Mouse (Mus musculus): ENCODE measurements around the gene Myrf.

Gene Myrf

DNA sequence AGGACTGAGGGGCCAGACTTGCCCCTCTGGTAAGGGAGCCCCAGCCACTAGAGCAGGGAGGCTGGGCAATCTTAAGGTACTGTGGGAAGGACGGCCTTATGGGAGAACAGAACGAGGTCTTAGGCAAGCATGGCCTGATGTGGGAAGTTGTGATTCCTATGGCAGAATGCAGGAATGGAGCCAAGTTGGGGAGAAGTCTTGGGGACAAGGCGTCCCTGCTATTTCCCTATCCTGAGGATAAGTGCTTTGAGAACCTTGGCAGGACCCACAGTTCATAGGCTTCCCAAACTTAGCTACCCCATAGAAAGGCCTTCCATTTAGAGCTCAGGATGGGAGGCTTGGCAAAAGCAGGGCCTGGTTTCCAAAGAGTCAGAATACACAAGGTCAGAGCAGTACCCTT lies 31.7 kb downstream of the Myrf start:
- DNase-seq (ENCODE audit: low read depth, low spot score), result no peak

DNA sequence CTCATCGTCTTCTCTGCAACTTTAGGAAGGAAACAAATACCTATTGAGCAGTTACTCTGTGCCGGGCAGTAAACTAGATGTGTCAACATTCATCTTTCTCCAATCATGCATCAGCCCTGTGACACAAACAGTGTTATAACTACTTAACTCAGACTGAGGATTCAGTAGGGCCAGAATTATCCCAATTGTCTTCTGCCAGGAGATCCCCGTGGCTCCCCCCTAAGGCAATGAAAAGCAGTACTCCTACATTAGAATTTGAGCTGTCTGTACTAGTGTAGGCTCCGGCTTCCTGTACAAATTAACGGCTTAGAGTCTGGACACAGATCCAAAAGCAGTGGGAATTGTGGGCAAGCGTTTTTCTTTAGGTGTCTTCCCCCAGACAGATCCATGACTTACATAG lies 35.5 kb downstream of the Myrf start:
- no peak for DNase-seq (ENCODE audit: low read depth, low spot score)

DNA sequence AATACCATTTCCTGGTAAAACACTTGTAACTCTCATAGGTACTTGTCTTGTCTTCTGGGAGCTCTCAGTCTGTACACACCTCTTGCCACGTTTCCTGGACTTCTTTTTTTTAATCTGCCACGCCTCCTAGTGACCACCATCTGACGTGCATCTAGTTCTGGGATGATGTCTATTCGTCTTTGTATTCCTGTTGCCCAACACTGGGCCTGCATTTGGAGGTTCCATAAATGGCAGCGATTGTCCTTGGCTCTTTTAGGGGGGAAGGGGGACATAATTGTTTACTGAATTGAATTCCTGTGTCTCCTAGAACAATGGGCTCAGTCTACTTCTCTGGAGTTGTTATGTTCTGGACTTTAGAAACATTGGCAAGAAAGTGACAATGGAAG lies 35.9 kb downstream of the Myrf start:
- DNase-seq (ENCODE audit: low read depth, low spot score), result peak; percentile 68

DNA sequence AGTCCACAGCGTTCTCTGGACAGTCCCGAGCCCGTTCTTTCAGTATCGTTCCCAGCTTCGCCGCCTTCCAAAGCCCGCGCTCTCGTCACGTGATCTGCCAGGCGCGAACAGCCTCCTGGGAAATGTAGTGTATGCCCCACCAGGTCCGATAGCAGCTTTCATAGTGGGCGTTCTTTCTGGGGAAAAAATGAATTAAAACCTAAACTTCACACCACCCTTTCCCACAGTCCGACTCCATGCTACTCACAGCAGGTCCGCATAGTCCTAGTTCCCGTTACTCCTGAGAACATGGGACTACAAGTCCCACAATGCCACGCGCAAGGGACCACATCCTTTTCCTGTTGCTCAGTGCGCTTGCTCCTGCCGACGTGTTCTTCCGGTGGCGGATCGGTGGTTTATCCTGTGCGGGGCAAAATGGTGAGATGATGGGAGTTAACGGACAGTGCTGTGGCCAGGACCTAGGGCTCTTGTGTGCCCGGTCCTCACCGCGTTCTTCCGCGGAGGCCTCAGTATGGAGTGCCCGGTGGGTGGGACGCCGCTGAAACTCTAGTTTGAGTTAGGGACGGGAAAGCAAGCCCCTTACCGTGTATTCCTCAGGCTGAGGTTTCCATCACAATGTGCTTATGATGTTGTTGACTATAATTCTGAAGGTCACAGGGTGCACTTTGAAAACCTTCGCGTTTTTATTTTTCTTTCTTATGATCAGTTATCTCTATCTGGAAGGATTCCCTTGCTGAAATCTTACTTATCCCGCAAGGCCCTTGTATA lies 36.5 kb downstream of the Myrf start, which contains the start of the genes Tmem258 and Fen1:
TSS of gene Tmem258 (plus strand) at position 167 of the 768 bp plus-strand sequence.
TSS of gene Fen1 (minus strand) at position 322 of the 768 bp plus-strand sequence.
- DNase-seq (ENCODE audit: low read depth, low spot score), result peak; percentile 90

DNA sequence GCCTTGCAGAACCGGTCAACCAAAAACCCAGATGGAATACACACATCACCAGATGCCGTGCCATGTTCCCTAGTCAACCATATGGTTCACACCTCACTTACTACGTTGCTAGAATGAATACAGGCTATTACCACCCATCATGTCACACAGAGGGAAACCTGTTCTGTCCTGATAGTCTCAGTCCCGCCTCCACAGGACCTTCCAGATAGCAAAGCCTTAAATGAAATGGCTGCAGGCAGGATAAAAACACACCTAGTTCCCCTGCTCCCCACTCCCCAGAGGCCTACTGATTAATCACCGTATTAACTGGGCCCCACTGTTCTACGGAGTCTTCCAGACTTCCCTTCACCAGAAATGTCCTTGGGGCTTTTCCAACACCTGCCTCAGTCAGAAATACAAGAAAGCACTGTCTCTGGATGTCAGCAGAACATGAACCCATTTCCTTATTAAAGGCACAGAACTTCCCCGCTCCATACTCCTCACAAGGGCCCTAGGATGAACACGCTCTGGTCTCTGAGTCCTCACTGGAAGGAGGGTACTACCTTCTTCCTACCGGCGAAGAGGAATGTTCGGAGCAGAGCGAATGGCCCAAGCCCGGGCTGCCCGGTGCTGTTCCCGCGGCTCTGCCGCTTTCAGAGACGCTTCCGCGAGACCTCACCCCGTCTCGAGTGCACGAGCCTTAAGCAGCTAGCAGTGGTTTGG lies 37.3 kb downstream of the Myrf start:
- no peak for DNase-seq (ENCODE audit: low read depth, low spot score)

DNA sequence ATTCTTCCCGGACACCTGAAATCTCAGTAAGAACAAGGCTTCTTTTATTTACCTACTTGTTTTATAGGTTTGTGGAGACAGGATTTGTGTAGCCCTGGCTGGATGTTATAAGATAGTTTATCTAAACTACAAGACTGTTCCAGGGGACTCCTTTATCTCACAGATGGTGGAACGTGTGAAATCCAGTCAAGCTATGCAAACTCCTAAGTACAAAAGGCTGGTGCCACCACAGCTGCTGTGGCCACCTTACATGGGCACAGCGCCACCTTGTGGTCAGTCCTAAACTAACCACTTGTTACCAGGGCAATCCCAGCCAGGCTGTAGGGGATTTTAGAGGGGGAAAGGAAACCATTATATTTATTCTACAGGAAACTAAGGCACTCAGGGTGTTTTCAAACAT lies 41.8 kb downstream of the Myrf start:
- DNase-seq (ENCODE audit: low read depth, low spot score), result peak; percentile 90

DNA sequence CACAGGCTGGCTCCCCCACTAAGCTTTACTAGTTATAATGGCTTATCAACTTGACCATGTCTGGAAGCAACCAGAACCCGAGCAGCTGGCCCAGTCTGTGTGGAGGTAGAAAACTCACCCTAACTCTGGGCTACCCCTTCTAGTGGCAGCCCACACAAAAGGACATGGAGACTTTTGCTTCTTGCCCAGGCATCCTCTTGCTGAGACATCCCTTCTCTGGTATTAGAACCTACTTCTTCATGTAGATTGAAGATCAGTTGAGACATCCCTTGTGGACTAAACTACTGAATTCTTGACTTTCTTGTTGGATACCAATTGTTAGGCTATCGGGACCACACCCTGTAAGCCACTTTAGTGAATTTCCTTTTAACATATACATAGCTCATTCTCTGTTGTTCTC lies 42.3 kb downstream of the Myrf start:
- no peak for DNase-seq (ENCODE audit: low read depth, low spot score)

DNA sequence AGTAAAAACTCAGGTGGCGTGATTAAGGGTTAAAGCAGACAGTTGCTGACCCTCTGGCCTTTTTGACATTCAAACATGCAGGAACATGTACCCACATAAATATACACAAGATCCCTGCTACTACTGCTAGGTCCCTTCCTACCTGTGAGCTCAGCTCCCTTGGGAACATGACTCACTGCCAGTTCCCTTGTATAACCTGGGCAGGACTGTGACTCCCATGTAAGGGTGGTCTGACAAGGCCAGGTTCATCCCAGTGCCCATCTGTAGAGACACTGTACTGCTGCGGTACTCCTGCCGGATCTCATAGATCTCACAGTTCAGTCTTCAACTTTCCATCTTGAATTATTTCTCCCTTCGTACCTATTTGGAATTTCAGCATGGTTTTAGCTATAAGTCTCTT lies 43.4 kb downstream of the Myrf start:
- no peak for DNase-seq (ENCODE audit: low read depth, low spot score)

DNA sequence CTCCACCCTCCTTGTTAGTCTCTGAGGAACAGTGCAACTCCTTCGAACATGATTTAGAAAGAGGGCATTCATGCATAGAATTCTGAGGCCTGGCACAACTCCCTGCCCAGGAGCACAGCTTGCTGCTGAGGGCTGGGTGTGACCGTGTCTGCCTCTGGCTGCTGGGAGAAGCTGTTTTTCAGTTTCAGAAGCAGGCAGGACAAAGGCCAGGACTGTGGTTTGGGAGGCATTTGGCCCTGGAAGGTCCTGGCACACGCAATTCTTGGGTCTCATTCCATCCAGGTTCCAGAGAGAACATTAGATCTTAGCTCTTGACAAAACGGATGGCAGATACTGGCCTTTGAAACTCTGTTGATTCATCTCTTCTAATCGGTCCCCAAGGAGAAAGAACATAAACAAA lies 45.3 kb downstream of the Myrf start:
- no peak for DNase-seq (ENCODE audit: low read depth, low spot score)

DNA sequence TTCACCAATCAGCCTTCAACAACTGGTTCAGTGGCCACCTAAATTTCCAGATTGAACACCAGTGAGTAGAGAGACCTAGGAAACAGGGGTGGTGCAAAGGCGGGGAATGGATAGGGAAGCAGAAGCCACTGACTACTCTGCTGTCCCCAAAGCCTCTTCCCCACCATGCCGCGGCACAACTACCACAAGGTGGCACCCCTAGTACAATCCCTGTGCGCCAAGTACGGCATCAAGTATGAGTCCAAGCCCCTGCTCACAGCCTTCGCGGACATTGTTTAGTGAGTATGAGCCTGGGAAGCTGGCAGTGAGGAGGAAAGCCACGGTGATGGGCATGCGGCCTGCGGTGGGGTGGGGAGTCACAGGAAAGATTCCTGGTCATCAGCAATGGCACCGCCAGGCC lies 46.2 kb downstream of the Myrf start:
- no peak for DNase-seq (ENCODE audit: low read depth, low spot score)

DNA sequence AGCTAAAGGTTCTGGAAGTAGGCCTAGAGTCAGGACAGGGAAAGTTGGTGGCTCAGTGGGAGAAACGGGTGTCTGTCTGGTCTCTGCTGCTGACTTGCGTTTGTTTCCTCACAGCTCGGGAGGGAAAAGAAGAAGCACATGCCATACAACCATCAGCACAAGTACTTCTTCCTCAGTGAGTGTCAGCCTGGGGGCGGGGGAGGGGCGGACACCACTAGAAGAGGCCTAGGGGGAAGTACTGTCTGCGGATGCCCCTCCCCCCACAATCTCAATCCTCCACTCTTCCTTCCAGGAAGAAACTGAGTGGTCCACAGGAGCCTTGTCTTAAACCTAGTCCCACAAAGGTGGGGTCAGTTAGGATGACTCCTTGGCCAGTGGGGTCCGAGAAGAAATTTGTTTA lies 49.2 kb downstream of the Myrf start:
- DNase-seq (ENCODE audit: low read depth, low spot score), result no peak

DNA sequence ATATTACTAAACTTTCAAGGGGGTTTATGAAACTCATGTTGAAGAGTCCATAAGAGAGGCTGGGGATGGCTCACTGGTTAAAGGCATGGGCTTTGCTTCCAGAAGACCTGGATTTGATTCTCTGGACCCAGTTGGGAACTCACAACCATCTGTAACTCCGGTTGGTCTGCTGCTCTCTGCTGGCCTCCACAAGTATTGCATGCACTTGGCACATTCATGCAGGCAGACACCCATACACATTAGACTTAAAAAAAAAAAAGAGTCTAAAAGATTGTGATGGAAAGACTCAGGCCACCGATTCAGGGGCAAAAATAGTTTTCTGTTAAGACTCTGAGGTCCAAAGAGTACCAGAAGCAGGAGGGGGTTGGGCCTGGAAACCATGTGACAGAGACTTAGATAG lies 49.8 kb downstream of the Myrf start:
- peak; percentile 75 for DNase-seq (ENCODE audit: low read depth, low spot score)

DNA sequence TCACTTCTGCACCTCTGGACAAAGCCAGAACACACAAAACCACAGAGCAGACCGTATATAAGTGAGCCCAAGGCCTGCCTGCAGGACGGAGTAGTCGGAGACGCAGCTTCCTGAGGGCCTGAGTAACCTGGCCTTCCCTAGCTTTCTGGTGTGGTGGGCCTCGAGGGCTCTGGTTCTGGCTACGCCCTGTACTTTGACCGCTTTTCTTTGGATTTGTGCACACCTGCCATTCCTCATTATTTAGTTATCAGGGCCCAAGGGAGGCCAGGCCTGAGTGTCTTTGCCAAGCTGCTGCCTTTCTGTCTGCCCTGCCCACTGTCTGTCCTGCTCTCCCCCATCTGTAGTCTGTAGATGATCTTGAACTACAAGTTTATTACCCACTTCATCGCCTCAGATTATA lies 50.6 kb downstream of the Myrf start:
- no peak for DNase-seq (ENCODE audit: low read depth, low spot score)

DNA sequence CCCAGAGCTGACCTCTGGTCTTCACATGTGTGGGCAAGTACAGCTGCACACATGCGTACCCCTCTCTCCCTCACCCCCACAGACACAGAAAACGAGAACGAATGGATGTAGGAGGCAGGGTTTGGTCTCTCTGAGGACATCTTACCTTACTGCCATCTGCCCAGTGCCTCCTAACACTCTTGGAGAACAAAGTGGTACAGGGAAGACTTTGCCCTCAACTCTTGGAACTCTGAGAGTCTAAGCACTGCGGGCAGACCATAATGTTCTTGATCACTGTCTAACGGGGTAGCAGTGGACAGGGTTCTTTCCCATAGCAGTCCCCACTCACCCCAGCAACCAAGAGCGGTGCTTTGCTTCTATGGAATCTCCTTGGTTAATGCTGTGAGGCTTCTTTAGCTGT lies 51.5 kb downstream of the Myrf start:
- DNase-seq (ENCODE audit: low read depth, low spot score), result no peak

DNA sequence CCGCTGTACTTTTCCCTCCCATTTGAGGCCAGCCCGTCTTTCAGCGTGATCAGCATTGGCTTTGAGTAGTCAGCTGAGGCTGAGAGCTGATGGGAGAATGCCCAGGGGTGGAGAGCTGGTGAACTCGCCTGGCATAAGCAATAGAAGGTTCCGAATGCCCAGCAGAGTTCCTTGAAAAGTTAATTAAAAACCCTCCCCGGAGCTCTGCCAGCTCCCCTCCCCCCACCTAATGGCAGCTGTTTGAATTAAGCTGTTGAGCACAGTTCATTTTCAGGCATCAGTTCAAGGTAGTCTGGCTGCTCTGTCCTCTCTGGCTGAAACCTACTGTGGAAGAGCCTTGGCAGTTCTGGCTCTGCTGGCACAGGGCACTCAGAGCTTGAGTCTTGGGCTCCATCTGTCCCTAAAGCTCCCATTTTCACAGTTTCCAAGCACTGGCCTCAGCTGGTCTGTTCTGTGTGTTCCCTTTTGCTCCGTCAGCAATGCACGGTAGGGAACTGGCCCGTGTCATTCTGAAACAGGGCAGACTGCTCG lies 52.2 kb downstream of the Myrf start:
- no peak for DNase-seq (ENCODE audit: low read depth, low spot score)

DNA sequence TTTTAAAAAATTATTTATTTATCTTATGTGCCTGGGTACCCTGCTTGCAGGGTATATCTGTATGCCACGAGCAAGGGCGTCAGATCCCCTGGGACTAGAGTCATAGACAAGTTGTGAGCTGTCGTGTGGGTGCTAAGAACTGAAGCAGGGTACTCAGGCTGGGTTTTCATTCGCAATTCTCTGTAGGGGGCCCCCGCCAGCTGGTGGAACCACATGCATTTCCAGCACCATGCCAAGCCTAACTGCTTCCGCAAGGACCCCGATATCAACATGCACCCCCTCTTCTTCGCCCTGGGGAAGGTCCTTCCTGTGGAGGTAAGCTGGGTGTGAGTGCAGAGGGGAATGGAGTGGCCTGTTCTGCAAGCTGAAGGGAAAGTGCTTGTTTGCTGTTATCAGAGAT lies 54.0 kb downstream of the Myrf start:
- DNase-seq (ENCODE audit: low read depth, low spot score), result no peak

DNA sequence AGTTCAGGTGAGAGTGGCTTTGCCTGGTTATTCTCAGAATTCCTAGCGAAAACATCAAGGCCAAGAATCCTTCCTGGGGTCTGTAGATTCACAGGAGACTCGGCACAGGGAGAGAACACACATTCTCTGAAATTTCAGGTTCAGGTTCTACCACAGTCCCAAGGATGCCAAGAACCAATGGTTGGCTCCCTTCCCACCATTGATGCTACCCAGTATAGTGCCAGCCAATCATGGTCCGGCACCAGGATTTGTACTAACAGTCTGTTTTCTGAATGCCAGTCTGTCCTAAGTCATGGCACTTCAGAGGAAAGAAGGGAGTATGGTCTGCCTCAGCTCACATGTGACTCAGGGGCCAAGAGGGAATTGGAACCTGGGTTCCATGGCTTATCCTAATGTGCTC lies 54.7 kb downstream of the Myrf start:
- DNase-seq (ENCODE audit: low read depth, low spot score), result no peak

DNA sequence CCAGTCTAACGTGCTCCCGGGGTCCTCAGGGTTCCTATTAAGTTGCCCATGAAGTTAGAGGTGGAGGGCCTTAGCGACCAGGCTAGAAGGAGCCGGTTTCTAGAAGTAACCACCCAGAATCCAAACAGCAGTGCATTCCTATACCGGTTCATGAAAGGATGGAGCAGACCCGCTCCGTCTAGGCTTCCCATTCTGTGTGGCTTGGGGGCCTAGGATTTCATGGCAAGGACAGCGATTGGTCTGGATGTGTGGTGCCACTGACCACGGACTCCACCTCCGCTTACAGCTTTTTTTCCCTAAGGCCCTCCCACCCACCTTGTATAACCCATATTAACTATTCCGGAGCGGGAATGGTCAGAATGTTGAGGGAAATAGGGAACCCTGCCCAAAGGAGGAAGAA lies 56.5 kb downstream of the Myrf start:
- DNase-seq (ENCODE audit: low read depth, low spot score), result peak; percentile 49

DNA sequence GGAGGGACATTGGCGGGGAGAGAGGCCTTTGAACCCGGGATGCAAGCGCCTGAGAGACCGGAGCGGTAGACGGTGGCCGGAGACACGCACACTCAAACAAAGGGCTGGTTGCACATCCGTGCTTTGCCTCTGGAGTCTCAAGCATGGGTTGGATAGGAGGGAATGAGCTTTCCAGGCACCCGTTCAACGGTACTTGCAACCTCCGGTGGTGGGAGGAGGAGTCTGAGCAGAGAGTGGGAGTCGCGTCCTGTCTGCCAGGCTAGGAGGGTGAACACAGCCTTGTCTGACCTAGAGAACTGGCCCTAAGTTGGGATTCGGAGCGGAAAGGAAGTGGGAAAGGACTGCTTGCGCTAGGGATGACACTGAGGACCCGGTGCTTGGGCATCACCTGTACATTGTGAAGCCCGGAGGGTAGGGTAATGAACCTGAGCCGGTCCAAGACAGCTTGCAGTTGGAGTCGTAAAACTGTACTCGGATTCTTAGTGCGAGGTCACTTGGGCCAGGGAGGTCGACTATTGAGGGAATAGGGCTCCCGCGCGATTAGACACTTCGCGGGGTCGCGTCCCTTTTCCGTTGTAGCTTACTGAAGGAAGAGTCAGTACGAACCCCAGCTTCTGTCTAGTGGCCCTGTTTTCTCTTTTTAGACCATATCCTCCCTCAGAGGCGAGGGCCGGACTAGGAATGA lies 57.1 kb downstream of the Myrf start:
- DNase-seq (ENCODE audit: low read depth, low spot score), result peak; percentile 80

DNA sequence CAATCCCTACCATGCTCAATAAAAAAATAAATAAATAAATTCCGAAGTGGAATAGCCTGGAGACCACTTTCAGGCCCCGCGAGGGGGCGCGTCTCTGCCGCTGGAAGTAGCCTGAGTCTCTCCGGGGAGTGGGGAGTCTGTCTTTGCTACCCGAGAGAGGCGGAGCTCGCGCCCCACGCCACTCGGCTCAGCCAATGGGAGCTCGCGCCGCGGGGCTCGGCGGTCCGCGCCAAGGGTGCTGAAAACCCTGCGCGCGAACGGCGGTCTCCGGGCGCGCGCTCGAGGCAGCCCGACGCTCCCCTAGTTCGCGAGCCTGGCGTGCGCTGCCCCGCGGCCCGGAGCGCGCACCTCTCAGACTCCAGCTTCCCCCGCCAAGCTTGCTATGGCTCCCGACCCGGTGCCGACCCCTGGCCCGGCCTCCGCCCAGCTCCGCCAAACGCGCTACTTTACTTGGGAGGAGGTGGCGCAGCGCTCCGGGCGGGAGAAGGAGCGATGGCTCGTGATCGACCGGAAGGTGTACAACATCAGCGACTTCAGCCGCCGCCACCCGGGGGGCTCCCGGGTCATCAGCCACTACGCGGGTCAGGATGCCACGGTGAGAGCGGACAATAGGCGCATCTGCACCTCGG lies 57.8 kb downstream of the Myrf start, which contains the start of gene Fads1:
TSS of gene Fads1 (plus strand) at position 219 of the 629 bp plus-strand sequence.
- DNase-seq (ENCODE audit: low read depth, low spot score), result peak; percentile 97

DNA sequence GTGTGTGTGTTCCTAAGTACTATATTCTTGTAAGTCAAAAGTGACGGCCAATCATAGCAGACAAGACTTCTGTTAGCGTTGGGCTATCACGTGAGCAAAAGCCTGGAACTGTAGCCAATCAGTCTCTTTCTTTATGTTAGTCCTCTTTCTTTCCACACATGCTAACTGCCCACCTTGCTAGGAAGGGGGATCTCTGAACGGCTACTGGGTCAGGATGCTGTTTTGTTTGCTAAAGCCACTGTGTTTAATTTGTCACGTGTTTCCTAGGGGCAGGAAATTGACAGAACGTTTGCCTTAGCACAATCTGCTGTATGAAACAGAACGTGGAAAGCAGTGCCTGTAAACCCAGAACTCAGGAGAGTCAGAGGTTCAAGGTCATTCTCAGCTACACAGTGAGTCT lies 58.4 kb downstream of the Myrf start:
- DNase-seq (ENCODE audit: low read depth, low spot score), result no peak

DNA sequence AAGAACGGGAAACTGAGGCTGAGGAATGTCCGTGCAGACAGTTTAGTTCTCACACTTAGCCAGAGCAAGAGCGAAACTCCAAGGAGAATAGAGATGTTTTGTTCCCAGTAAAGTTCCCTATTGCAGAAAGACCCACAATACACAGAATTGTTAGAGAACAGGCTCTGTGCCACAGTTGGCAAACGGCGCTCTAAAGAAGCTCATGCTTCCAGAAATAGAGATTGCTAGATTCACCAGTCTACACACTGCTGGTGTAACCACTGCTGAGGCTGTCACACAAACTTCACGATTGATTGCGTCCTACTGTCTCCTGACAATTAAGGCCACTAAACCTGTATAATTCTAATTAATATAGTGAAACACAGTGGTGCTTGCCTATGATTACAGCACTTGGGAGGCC lies 59.3 kb downstream of the Myrf start:
- no peak for DNase-seq (ENCODE audit: low read depth, low spot score)

Data from mesoderm, embryonic 11.5 days (tissue).